Mouse (Mus musculus): Measurements from ENCODE around the gene Topbp1.

DNA sequence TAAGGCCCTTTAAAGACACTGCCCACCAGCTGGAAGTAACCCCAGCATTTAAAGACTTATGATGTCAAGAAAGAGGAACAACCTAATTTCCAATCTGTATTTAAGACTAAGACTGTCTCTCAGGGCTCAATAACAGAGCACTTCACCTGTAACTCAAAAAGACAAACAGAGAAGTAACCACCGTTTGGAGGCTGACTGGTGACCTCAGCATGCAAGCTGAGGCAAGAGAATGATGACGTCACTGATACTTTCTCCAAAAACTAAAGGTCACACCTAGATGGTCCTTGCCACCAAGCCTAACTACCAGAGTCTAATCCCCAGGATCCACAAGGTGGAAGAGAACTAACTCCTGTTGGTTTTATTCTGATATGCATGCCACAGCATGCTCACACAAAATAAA lies 55.6 kb downstream of the Topbp1 start:
- no peak for TF ChIP-seq POLR2A (IDR thresholded peaks at IDR 0.05; ENCODE audit: control insufficient read depth, low read depth, low read length)
- no peak for TF ChIP-seq CTCF (IDR thresholded peaks at IDR 0.05; ENCODE audit: control insufficient read depth, insufficient read depth, insufficient replicate concordance, low read depth, low read length)
